Mouse (Mus musculus): ENCODE data around the gene Edil3.

GRCm38 (mm10) chr13:88908187-88908586 is 86.9 kb downstream of the Edil3 start:
- no peak for TF ChIP-seq CTCF (IDR thresholded peaks at IDR 0.05; ENCODE audit: low read depth)
- no peak for TF ChIP-seq EP300 (optimal IDR thresholded peaks at IDR 0.05)
